Comparison of ENCODE assay signal across 7 mouse cellular contexts in the genomic region with DNA sequence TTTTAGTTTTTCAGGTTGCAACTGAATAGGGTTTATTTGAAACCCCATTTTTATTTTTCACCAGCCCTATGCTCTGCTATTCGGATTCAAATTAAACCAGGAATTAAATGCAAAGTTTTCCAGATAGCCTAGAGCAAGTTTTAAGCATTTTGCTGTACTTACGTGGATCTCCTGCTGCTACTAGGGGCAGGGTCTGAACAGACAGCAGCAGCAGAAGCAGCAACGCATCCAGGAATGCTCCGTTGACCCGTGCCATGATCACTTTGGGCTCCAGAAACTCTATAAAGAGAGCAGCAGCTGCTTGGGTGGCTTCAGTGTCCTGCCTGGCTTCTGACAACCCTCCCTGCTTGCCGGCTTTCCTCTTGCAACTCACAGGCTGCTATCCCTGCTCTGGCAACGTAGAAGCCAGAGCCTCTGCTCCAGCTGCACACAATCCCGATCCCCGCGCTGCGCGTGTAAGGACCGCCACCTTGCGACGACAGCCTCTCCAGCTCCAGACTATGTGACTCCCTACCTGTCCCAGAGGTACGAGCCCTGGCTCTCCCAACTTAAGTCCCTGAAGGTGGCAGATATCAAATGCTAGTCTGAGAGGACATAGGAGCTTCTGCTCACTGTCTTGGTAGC. TPM values are rescaled to one million over a fixed set of nuclear protein-coding genes. Genes with fewer than 3 reads are reported as not detected.
A peak's percentile ranks its signal among the peaks of the same experiment; 100 is the strongest.
DNase-seq lines count a peak whose midpoint lies in the region; ATAC-seq and TF ChIP-seq lines count a peak whose summit lies in the region.

A gene (minus strand): TSS at position 371 of the 624 bp plus-strand sequence.

- peak within 1 kb of the TSS; percentile 35; the same call in 1 of the 2 replicates for H3K9ac ChIP-seq in forebrain, postnatal 0 days

- WGBS in forebrain, postnatal 0 days = 5% methylated on average over 16 of the region's 16 CpGs
- WGBS in midbrain, embryonic 10.5 days = 7% methylated on average over 16 of the region's 16 CpGs
- WGBS in small intestine, adult 2 months = 13% methylated on average over 16 of the region's 16 CpGs

- TF ChIP-seq CTCF in E14TG2a.4 (conservative IDR thresholded peaks at IDR 0.05; ENCODE audit: low read length) = no peak
- TF ChIP-seq CTCF in forebrain, postnatal 0 days (IDR thresholded peaks at IDR 0.05; ENCODE audit: low read depth) = peak; percentile 78
- peak; percentile 49 for TF ChIP-seq CTCF in layer of hippocampus, adult 2 months (conservative IDR thresholded peaks at IDR 0.05)
- TF ChIP-seq CTCF in small intestine, adult 2 months (IDR thresholded peaks at IDR 0.05; ENCODE audit: extremely low read depth, insufficient read length, insufficient replicate concordance, low read depth, low read length) = no peak

- TF ChIP-seq POLR2A in small intestine, adult 2 months (IDR thresholded peaks at IDR 0.05; ENCODE audit: low read depth, low read length) = no peak

- no peaks in the 10 kb centered on the region for H3K9me3 ChIP-seq in E14TG2a.4 (ENCODE audit: low read length)
- H3K9me3 ChIP-seq in forebrain, postnatal 0 days (ENCODE audit: low read length) = no peaks in the 10 kb centered on the region
- 0 out of 2 replicates have a peak, but pooled peaks cover 2% of the 10 kb centered on the region for H3K9me3 ChIP-seq in midbrain, embryonic 10.5 days (replicated peaks)

- H3K27ac ChIP-seq in forebrain, postnatal 0 days (ENCODE audit: low read depth, low read length) = no peak within 1 kb of the TSS
- no peak within 1 kb of the TSS for H3K27ac ChIP-seq in layer of hippocampus, adult 2 months
- no peak within 1 kb of the TSS; the same call in 1 of the 2 replicates for H3K27ac ChIP-seq in midbrain, embryonic 10.5 days (replicated peaks)
- no peak within 1 kb of the TSS for H3K27ac ChIP-seq in small intestine, adult 2 months (ENCODE audit: insufficient read depth, low read depth, low read length)

- H3K27me3 ChIP-seq in E14TG2a.4 (ENCODE audit: insufficient read depth, low read length) = no peaks in the 10 kb centered on the region
- H3K27me3 ChIP-seq in forebrain, postnatal 0 days (ENCODE audit: insufficient read depth, low read length) = no peaks in the 10 kb centered on the region
- H3K27me3 ChIP-seq in midbrain, embryonic 10.5 days (ENCODE audit: low read depth, poor library complexity, severe bottlenecking) = peaks cover 34% of the 10 kb centered on the region
- no peaks in the 10 kb centered on the region for H3K27me3 ChIP-seq in small intestine, adult 2 months (ENCODE audit: control insufficient read depth, insufficient read depth, low read length)

- ATAC-seq in forebrain, postnatal 0 days = peak; percentile 99

- no peaks in the 10 kb centered on the region for H3K36me3 ChIP-seq in E14TG2a.4 (ENCODE audit: insufficient read depth, low read length)
- no peaks in the 10 kb centered on the region for H3K36me3 ChIP-seq in forebrain, postnatal 0 days (ENCODE audit: insufficient read depth)
- H3K36me3 ChIP-seq in midbrain, embryonic 10.5 days = no peaks in the 10 kb centered on the region
- H3K36me3 ChIP-seq in small intestine, adult 2 months (ENCODE audit: control insufficient read depth, insufficient read depth, low read length) = no peaks in the 10 kb centered on the region

- H3K4me1 ChIP-seq in E14TG2a.4 (replicated peaks; ENCODE audit: low read depth, low read length) = peaks cover 5% of the 10 kb centered on the region; the same call in 1 of the 2 replicates
- H3K4me1 ChIP-seq in forebrain, postnatal 0 days (ENCODE audit: insufficient read depth) = no peaks in the 10 kb centered on the region
- peaks cover 4% of the 10 kb centered on the region; the same call in 1 of the 2 replicates for H3K4me1 ChIP-seq in midbrain, embryonic 10.5 days
- no peaks in the 10 kb centered on the region for H3K4me1 ChIP-seq in small intestine, adult 2 months (ENCODE audit: control insufficient read depth, insufficient read depth, insufficient read length, low read length)

- peak within 1 kb of the TSS; percentile 68 for H3K4me3 ChIP-seq in E14TG2a.4 (replicated peaks; ENCODE audit: low read length)
- peak within 1 kb of the TSS; percentile 34 for H3K4me3 ChIP-seq in forebrain, postnatal 0 days (ENCODE audit: low read depth, low read length)
- peak within 1 kb of the TSS; percentile 4; the same call in 1 of the 2 replicates for H3K4me3 ChIP-seq in layer of hippocampus, adult 2 months
- H3K4me3 ChIP-seq in midbrain, embryonic 10.5 days = peak within 1 kb of the TSS; percentile 37
- 0 out of 2 replicates have a peak within 1 kb of the TSS, but pooled peaks have one; percentile 2 for H3K4me3 ChIP-seq in small intestine, adult 2 months (ENCODE audit: low read depth, low read length)

- DNase-seq in R1 (ENCODE audit: low read depth, low spot score) = peak; percentile 62
- peak; percentile 83 for DNase-seq in forebrain, postnatal 0 days
- DNase-seq in layer of hippocampus, adult 2 months (ENCODE audit: low spot score in 2 of 2) = peak; percentile 3 to 11
- peak; percentile 52 for DNase-seq in midbrain, embryonic 10.5 days (ENCODE audit: low spot score)
- no peak for DNase-seq in cerebellum, adult 18-20 months

- H3K4me2 ChIP-seq in forebrain, postnatal 0 days (ENCODE audit: low read depth) = peak within 1 kb of the TSS; percentile 51

RNA-seq across cellular contexts. Expression of the gene that starts here (rescaled TPM):
- total RNA-seq in forebrain, postnatal 0 days (2014; rRNA removed) = 5.8 and 7.4 TPM in 2 replicates
- 3.1 and 4.0 TPM in 2 replicates for polyA plus RNA-seq in forebrain, postnatal 0 days (2015; fragmentation: Nextera tagmentation; extraction: Ambion mirVana)
- 1 to 10 TPM; 3.5 to 3.6 TPM for total RNA-seq in layer of hippocampus, adult 2 months (2021)
- not detected in 2 replicates for polyA plus RNA-seq in midbrain, embryonic 10.5 days (2016; fragmentation: Nextera tagmentation; extraction: Ambion mirVana)
- 0.04 and 0.08 TPM in 2 replicates for polyA plus RNA-seq in small intestine, adult 2 months (2012; rRNA removed)

Comparison
In these comparisons a context has a peak if more than half of its experiments do, and no peak if none do; other contexts are left out.
1. Peak in DNase-seq and H3K4me3 ChIP-seq in midbrain, embryonic 10.5 days; RNA of the gene not detected or under 1 TPM.
2. H3K4me3 ChIP-seq: peak in every context shown above with its lines; median percentile 68 in E14TG2a.4; 37 in midbrain, embryonic 10.5 days; 34 in forebrain, postnatal 0 days; 4 in layer of hippocampus, adult 2 months; 2 in small intestine, adult 2 months.
3. CTCF ChIP-seq: peak in forebrain, postnatal 0 days (single experiment) and layer of hippocampus, adult 2 months (single experiment); none in E14TG2a.4 (single experiment) and small intestine, adult 2 months (single experiment).
4. DNase-seq: peak in R1 (single experiment), forebrain, postnatal 0 days (single experiment) and layer of hippocampus, adult 2 months (2 of 2); none in cerebellum, adult 18-20 months (0 of 2).